19 mouse cellular contexts compared by ENCODE assay signal in the genomic region with DNA sequence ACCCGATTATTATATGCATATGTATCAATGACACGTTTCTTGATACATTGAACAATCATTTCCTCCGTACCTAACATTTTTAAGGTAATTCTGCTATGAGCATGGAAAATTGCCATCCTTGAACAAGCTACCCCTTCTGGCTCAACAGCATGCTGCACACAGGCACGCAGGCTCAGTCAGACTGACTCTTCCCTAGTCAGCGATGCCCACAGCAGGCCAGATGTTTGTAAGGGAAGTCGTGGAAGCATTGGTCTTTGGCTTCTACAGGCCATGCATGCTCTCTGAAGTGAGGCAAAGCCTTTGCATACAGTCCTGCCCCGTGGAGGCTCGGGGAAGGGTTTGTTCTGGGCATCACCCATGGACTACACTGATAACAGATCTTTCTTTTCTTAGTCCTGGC.
"Had no signal": no experiment of that assay in that cellular context is flagged by ENCODE, and none has a peak within 500 bp of the region (broad histone marks: within the 10 kb centered on the region; RNA-seq: fewer than 3 reads in every experiment).

No protein-coding gene starts in this region.

- H3K4me2 ChIP-seq: liver, embryonic 15.5 days; lung, embryonic 15.5 days; midbrain, embryonic 11.5 days; midbrain, embryonic 13.5 days; midbrain, embryonic 15.5 days; neural tube, embryonic 12.5 days; stomach, embryonic 15.5 days had no signal

- ATAC-seq: liver, postnatal 0 days; lung, postnatal 0 days; midbrain, embryonic 13.5 days; midbrain, embryonic 15.5 days had no signal

- H3K36me3 ChIP-seq: liver, embryonic 15.5 days; lung, embryonic 15.5 days; midbrain, embryonic 13.5 days; midbrain, embryonic 15.5 days; neural tube, embryonic 12.5 days; stomach, embryonic 15.5 days had no signal

- DNase-seq: liver, postnatal 0 days; lung, adult 2 months; lung, postnatal 14 days; lung, postnatal 36 days; right cerebral cortex, postnatal 14 days; thymus, adult 2 months; thymus, postnatal 25 days; thymus, postnatal 4 days had no signal

- H3K27ac ChIP-seq: liver, embryonic 15.5 days; lung, embryonic 15.5 days; macrophage; midbrain, embryonic 13.5 days; midbrain, embryonic 15.5 days; neural tube, embryonic 12.5 days; stomach, embryonic 15.5 days; stomach, postnatal 0 days had no signal

- H3K27me3 ChIP-seq: liver, embryonic 15.5 days; lung, embryonic 15.5 days; megakaryocyte, embryonic 14.5 days; midbrain, embryonic 13.5 days; midbrain, embryonic 15.5 days; neural tube, embryonic 12.5 days; stomach, embryonic 15.5 days had no signal

- H3K9me3 ChIP-seq: liver, embryonic 15.5 days; lung, embryonic 15.5 days; midbrain, embryonic 13.5 days; midbrain, embryonic 15.5 days; neural tube, embryonic 12.5 days; stomach, embryonic 15.5 days had no signal

- H3K9ac ChIP-seq: liver, embryonic 15.5 days; liver, postnatal 0 days; lung, embryonic 15.5 days; midbrain, embryonic 13.5 days; midbrain, embryonic 15.5 days; neural tube, embryonic 12.5 days; stomach, embryonic 15.5 days had no signal

- H3K4me1 ChIP-seq: liver, embryonic 15.5 days; megakaryocyte, embryonic 14.5 days; neural tube, embryonic 12.5 days; stomach, embryonic 15.5 days had no signal

- H3K4me3 ChIP-seq: liver, embryonic 15.5 days; lung, embryonic 15.5 days; megakaryocyte, embryonic 14.5 days; midbrain, embryonic 13.5 days; midbrain, embryonic 15.5 days; neural tube, embryonic 12.5 days; stomach, embryonic 15.5 days had no signal
